Mouse (Mus musculus) retina, postnatal 7 days (tissue): ENCODE measurements around the gene Rita1.

ENCODE experiments used
- DNase-seq: peaks from one replicate; pipeline ENCODE4 v3.0.0-alpha.2; 2012; ENCODE audit warnings: low read depth, low spot score

Gene Rita1

DNA sequence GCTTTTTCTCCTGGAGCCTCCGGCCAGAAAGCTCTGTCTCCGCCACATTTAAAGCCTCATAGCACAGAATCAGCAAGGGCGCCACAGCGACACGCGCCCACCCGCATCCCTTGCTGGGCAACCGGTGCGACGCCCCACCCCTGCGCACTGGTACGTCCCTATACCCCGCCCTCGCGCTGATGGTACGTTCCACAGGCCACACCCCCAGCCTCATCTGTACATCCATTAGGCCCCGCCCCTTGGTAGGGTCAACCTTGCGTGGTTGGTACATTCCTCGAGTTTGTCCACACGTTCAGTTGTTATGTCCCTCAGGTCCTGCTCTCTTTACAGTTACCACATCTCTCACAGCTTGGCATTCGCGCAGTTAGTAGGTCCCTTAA lies at the start of gene Rita1, which contains the start of gene Ddx54:
Gene Rita1 (minus strand): TSS at position 148 of the 380 bp plus-strand sequence.
Gene Ddx54 (plus strand): TSS at position 298 of the 380 bp plus-strand sequence.
- no peak for DNase-seq

DNA sequence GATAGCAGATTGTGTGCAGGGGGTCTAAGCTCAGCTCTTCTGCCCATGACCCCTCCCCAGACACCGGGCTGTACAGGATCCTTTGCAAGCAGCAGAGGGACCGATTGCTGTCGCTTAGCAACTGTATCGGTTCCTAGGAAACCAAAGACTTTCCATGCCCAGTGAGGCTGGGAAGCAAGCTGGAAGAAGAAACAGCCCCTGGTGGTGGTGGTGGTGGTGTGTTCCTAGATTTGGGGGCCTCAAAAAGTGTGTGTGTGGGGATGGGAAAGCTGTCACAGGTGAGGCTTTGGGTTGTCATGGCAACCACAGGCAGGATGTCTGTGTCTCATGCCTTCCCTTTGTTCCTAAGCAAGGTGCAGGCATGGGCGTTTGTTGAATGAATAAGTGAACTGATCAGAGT lies 48.4 kb upstream of the Rita1 start:
- no peak for DNase-seq

GRCm38 (mm10) chr5:120656281-120656751 lies 43.9 kb upstream of the Rita1 start:
- DNase-seq, result no peak

- DNase-seq, result no peak
These were observed 41.5 kb upstream of the Rita1 start for GRCm38 (mm10) chr5:120653873-120654272.

DNA sequence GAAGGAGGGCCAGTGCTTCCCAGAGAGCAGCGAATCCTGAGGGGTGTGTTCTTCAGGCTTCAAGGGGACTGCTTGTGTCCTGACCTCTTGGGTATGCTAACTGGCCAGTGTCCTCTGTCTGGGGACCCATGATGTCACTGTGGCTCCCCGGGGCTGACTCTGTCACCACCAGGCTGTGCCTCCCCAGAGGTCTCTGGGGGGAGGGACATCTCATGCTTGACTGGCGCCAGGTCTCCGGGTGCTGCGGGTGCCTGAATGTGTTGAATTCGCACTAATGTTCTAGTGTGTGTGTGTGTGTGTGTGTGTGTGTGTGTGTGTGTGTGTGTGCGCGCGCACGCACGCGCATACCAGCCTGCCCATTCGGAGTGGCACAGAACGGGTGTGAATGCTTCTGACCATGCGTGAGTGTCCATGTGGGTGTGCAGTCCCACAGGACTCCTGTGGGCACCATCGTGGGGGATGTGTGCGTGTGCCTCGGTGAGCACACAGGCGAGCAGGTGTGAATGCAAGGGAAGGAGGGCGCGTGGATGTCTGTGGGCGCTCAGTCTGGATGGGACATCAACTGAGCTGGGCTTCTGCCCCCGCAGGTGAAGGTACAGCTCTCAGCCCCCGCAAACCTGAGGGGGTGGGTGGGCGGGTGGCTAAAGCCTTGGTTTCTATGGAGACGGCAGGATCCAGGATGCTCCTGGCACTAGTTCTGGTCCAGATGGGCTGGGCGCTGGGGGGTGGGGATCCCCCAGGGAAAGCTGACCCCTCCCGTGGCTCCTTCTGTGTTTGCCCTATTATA lies 40.7 kb upstream of the Rita1 start:
- DNase-seq, result no peak

DNA sequence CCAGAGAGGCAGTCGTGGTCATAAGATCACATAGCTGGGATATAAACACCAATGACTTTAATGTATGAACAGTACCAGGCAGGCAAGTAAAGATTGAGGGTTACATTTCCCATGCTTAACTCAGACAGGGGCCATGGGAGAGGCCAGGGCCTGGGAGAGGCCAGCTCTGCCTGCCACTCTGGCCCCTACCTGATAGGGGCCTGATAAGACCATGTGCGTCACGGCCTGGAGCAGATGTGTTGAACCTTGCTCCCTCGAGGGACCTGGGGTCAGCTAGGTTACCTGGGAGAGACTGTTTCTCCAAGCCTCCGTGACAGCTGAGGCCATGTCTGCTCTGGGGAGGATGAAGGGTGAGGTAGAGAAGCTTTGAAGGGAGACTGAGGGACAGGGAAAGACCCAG lies 38.8 kb upstream of the Rita1 start:
- no peak for DNase-seq

DNA sequence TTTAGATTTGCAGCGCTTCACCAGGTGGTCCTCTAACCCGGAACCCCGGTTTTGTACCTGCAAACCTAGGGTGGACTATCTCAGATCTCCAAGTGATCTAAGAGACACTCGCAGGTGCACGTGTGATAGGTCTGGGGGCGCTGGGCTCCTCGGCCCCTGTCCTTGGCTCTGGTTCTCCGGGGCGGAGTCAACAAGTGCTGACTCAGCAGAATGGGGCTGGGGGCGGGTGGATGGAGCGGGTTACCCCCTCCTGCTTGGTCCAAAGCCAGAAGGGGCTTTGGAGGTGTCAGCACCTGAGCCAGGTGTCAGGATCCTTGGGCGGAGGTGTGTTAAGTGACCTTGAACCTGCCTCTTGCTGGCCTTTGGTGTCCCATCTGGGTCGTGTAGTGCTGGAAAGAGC lies 37.5 kb upstream of the Rita1 start:
- DNase-seq, result no peak

GRCm38 (mm10) chr5:120649374-120649933 lies 37.1 kb upstream of the Rita1 start:
- DNase-seq, result no peak

- peak; percentile 27 for DNase-seq
These were observed 36.4 kb upstream of the Rita1 start, which contains the start of gene Rasal1 for GRCm38 (mm10) chr5:120648569-120649373. TSS of gene Rasal1 (plus strand) at chr5:120648812.

DNA sequence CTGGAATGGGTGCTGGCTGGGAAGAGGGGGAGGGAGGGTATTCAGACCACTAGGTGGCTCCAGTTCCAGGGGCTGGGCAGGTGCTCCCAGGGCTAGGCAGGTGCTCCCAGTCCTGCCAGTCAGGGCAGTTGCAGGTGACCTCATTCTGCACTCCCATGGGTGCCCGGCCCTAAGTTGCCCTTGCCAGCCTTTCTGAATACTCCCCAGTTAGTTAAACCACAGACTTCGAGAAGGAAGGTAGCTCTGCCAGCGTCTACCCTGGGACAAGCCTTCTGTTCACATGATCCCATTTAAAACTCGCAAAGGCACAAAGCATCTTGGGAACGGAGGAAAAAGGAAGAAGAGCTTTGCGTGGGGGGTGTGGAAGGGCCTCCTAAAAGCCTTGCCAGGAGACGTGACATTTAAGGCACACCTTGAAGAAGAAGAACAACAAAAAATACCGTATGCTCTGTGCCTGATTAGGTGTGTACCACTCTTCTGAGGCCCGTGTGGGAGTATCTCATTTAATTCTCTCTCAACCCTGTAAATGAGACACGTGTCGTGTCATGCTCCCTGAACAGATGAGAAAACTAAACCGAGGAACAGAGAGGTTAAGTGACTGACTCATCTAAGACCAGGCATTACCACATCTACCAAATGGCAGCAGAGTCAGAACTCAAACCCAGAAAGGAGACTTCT lies 35.6 kb upstream of the Rita1 start:
- no peak for DNase-seq

DNA sequence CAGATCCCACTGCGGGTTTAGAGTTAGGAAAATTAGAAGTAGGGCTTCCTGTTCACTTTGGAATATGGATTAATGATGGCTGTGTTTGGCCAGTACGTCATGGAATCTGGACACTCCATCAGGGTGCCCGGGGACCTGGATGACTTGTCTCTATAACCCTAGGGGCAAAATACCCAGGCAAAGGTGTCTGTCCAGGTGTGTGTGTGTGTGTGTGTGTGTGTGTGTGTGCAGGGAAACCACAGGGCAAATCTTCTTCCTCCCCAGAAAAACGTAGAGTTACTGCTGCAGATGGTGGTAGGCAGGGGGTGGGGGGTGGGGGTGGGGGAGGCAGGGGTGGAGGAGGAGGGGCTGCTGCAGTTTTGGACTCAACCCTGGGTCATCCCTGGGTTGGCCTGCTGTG lies 35.0 kb upstream of the Rita1 start:
- no peak for DNase-seq

GRCm38 (mm10) chr5:120645851-120646250 lies 33.5 kb upstream of the Rita1 start:
- DNase-seq, result no peak

DNA sequence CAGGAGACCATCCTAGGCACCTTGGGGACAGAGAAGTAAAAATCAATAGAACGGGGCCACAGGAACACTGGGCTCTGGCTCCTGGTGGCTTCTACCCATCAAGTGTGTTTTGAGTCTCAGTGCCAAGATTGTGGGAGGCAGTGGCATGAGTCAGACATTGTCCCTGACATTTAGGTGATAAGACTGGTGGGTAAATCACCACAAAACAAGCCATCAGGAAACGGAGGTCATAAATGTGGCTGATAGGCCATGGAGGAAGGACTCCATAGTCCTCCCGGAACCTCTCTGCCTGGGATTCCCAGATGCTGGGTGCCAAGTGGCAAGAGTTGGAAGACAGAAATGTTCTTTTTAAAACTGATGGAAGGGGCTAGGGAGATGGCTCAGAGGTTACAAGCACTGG lies 31.8 kb upstream of the Rita1 start:
- no peak for DNase-seq

DNA sequence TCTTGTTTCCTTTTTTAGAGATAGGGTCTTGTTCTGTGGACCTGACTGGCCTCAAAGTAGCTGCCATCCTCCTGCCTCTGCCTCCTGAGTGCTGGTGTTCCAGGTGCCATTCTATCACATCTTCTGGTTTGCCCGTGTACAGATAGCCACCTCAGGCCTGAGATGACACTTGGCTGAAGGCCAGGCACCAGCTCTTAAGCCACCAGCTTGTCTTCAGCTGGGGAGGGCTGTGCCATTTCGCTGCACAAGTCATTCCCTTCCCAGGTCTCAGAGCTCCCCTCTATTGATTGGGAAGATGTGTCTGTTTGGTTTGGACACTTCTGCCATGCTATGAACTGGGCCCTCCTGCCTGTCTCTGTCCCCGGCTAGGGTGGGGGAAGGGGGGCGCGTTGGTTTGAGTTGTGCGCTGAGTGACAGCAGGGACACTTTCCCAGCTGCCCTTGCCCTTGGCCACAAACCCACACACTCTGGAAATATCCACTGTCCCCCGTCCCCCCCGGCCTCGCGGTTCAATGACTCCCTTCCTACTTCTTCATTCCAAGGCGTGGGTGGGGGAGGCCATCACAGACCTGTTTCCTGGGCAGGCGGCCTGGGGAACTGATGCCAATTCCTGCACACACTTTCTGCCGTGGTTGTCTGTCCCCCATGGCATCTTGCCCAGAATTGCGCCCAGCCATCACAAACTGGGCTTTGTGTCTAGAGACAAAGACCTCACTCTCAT lies 31.1 kb upstream of the Rita1 start:
- no peak for DNase-seq

GRCm38 (mm10) chr5:120640094-120640493 lies 27.7 kb upstream of the Rita1 start:
- no peak for DNase-seq

- DNase-seq, result no peak
These were observed 23.2 kb upstream of the Rita1 start for GRCm38 (mm10) chr5:120635633-120636032.

GRCm38 (mm10) chr5:120634860-120635259 lies 22.5 kb upstream of the Rita1 start:
- DNase-seq, result no peak

DNA sequence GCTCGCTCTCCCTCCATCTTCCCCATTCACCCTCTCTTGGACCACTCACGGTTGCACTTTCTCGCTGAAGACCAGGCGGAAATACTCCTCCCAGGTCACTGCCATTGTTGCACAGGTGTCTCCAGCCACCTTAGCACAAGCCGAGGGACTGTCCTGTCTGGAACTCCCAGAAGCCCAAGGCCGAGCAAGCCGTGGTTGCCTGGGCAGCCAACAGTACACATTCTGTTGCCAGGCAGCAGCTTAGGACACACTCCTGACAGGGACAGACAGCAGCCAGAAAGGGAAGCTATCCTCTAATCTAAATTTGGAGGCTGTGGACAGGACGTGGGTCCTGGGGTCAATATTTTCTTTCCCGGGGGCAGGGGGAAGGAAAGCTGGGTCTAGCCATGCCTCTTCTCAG lies 21.7 kb upstream of the Rita1 start, which contains the start of gene Cfap73:
Gene Cfap73 (minus strand): TSS at position 105 of the 400 bp plus-strand sequence.
- no peak for DNase-seq

GRCm38 (mm10) chr5:120631892-120632291 lies 19.5 kb upstream of the Rita1 start:
- DNase-seq, result no peak

- DNase-seq, result no peak
These were observed 18.7 kb upstream of the Rita1 start for GRCm38 (mm10) chr5:120631128-120631527.

GRCm38 (mm10) chr5:120628624-120629023 lies 16.2 kb upstream of the Rita1 start:
- DNase-seq, result no peak
